Mouse (Mus musculus) myocyte (in vitro differentiated cells): ENCODE results near the gene Parp3.

Source experiments
- CEBPB ChIP-seq: IDR thresholded peaks from 2 replicates; pipeline ENCODE4 v1.6.1; 2011; ENCODE audit warnings: mild to moderate bottlenecking, moderate library complexity; ENCODE audit not compliant: poor library complexity, insufficient read depth, severe bottlenecking
- MAX ChIP-seq: IDR thresholded peaks from one replicate; pipeline ENCODE4 v1.6.1; 2011; ENCODE audit warnings: low read depth, mild to moderate bottlenecking, control low read depth
- MYOD1 ChIP-seq, 3 experiments: IDR thresholded peaks; one replicate each; pipeline ENCODE4 v1.6.1; 2011; ENCODE audit warnings: control low read depth in 2 of 3, low read depth in 2 of 3, mild to moderate bottlenecking in 2 of 3, moderate library complexity in 1 of 3; ENCODE audit not compliant: insufficient read length in 2 of 3, control insufficient read depth in 1 of 3
- POLR2A ChIP-seq: IDR thresholded peaks from one replicate; pipeline ENCODE4 v1.6.1; 2011; ENCODE audit warnings: low read depth, mild to moderate bottlenecking, control low read depth, moderate library complexity; ENCODE audit not compliant: insufficient read length
- TCF12 ChIP-seq: IDR thresholded peaks from one replicate; pipeline ENCODE4 v1.6.1; 2011; ENCODE audit warnings: mild to moderate bottlenecking, control low read depth; ENCODE audit not compliant: poor library complexity, insufficient read depth, severe bottlenecking
- TCF3 ChIP-seq: IDR thresholded peaks from one replicate; pipeline ENCODE4 v1.6.1; 2011; ENCODE audit warnings: low read depth, control low read depth; ENCODE audit not compliant: insufficient read length
- USF1 ChIP-seq: IDR thresholded peaks from one replicate; pipeline ENCODE4 v1.6.1; 2011; ENCODE audit warnings: low read depth, mild to moderate bottlenecking, control low read depth, moderate library complexity

GRCm38 (mm10) chr9:106459946-106460345 is 16.8 kb downstream of the Parp3 start:
- TF ChIP-seq POLR2A (peak; percentile 20), USF1 (no peak), CEBPB (no peak), MYOD1 (IDR thresholded peaks at IDR 0.05; ENCODE audit: control insufficient read depth in 1 of 3, insufficient read length in 2 of 3, low read depth in 2 of 3) (no peak), TCF3 (no peak), TCF12 (no peak), MAX (no peak)
